Mouse (Mus musculus) midbrain, embryonic 16.5 days (tissue): ENCODE measurements around the gene Gm49396. TPM values are rescaled to one million over a fixed set of nuclear protein-coding genes. Genes with fewer than 3 reads are reported as not detected.

ENCODE experiments used
- ATAC-seq: fragments of 200-750 bp; cut with Nextera tagmentation; 2 replicates; pipeline ENCODE4 v1.8.0; 2017; ENCODE audit warnings: moderate TSS enrichment
- H3K27ac ChIP-seq: fragments of 300-500 bp; sonication (generic); 2 replicates; pipeline ENCODE4 v1.5.1; 2014; ENCODE audit warnings: mild to moderate bottlenecking, low read length, mixed read lengths
- H3K27me3 ChIP-seq: fragments of 300-500 bp; sonication (generic); 2 replicates; pipeline ENCODE4 v1.6.1; 2014; ENCODE audit warnings: low read depth, low read length, mixed read lengths; ENCODE audit not compliant: control insufficient read depth, insufficient read depth
- H3K36me3 ChIP-seq: fragments of 300-500 bp; sonication (generic); 2 replicates; pipeline ENCODE4 v1.6.1; 2014; ENCODE audit warnings: mild to moderate bottlenecking, low read length, moderate library complexity, mixed read lengths; ENCODE audit not compliant: control insufficient read depth, insufficient read depth
- H3K4me1 ChIP-seq: fragments of 300-500 bp; sonication (generic); 2 replicates; pipeline ENCODE4 v1.6.1; 2014; ENCODE audit warnings: mild to moderate bottlenecking, low read length, mixed read lengths; ENCODE audit not compliant: control insufficient read depth, insufficient read depth
- H3K4me2 ChIP-seq: fragments of 300-500 bp; sonication (generic); 2 replicates; pipeline ENCODE4 v1.6.1; 2014; ENCODE audit warnings: mild to moderate bottlenecking, low read length, mixed read lengths
- H3K4me3 ChIP-seq: fragments of 300-500 bp; sonication (generic); 2 replicates; pipeline ENCODE4 v1.5.1; 2014; ENCODE audit warnings: low read depth, mild to moderate bottlenecking, low read length, moderate library complexity, mixed read lengths
- H3K9ac ChIP-seq: fragments of 300-500 bp; sonication (generic); 2 replicates; pipeline ENCODE4 v1.6.1; 2014; ENCODE audit warnings: low read depth, low read length, mixed read lengths
- H3K9me3 ChIP-seq: fragments of 300-500 bp; sonication (generic); replicated peaks from 2 replicates; pipeline ENCODE4 v1.6.1; 2014; ENCODE audit warnings: mild to moderate bottlenecking, low read length, mixed read lengths; ENCODE audit not compliant: control insufficient read depth, poor library complexity, severe bottlenecking
- WGBS: fragments of 180-500 bp; shearing (Covaris S2); extraction: QIAGEN DNeasy Blood & Tissue Kit; methylation state at CpG from one replicate; pipeline ENCODE4 v1.1.7; 2014; 5-methylcytosine and 5-hydroxymethylcytosine counted together
- polyA plus RNA-seq: library from polyadenylated mRNA; unstranded; fragments of >200 nt; fragmentation: Nextera tagmentation; extraction: Ambion mirVana; gene quantifications from 2 replicates; pipeline ENCODE4 v1.2.1, GENCODE M21; 2015

The Gm49396 gene
- polyA plus RNA-seq = 18.6 and 19.2 TPM in 2 replicates

GRCm38 (mm10) chr7:30563117-30563905 is at the start of gene Gm49396, which contains the start of the genes U2af1l4 and Psenen:
Gene Gm49396, plus strand, starts transcription at chr7:30563344.
Gene U2af1l4, plus strand, starts transcription at chr7:30563301.
Gene Psenen, minus strand, starts transcription at chr7:30563627.
- peak within 1 kb of the TSS; percentile 70 for H3K4me3 ChIP-seq
- H3K36me3 ChIP-seq = peaks cover 15% of the 10 kb centered on the region
- H3K9me3 ChIP-seq = no peaks in the 10 kb centered on the region
- WGBS = under 1% methylated on average over 45 of the region's 45 CpGs
- H3K9ac ChIP-seq = peak within 1 kb of the TSS; percentile 73
- peak within 1 kb of the TSS; percentile 92 for H3K27ac ChIP-seq
- no peaks in the 10 kb centered on the region for H3K27me3 ChIP-seq
- peak within 1 kb of the TSS; percentile 83 for H3K4me2 ChIP-seq
- ATAC-seq = peak; percentile 85
- H3K4me1 ChIP-seq = peaks cover 26% of the 10 kb centered on the region

GRCm38 (mm10) chr7:30515003-30515760 is 48.0 kb upstream of the Gm49396 start:
- H3K27me3 ChIP-seq = no peaks in the 10 kb centered on the region
- no peaks in the 10 kb centered on the region; the same call in 1 of the 2 replicates for H3K4me1 ChIP-seq
- no peak overlapping the region for H3K27ac ChIP-seq
- WGBS = 54% methylated on average over 24 of the region's 24 CpGs
- no peak overlapping the region for H3K4me3 ChIP-seq
- no peaks in the 10 kb centered on the region for H3K36me3 ChIP-seq
- no peak overlapping the region for H3K4me2 ChIP-seq
- no peak overlapping the region for H3K9ac ChIP-seq
- H3K9me3 ChIP-seq = no peaks in the 10 kb centered on the region
- ATAC-seq = no peak

DNA sequence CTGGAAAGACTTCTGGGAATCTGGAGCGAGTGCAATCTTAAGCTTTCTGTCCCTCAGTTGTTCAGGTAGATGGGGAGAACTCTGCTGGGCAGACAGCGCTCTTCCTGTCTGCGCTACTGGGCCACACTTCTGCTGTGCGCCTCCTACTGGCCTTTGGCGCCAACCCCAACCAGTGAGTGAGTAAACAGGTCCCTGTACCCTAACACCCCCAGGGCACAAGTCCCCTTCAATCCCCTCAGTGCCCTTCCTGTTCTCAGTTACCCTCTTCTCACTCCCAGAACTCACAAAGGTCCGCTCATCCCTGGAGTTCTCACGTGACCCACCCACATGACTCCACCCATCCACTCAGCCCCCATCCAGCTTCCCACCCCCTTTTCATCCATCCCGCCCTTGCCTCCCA is 44.8 kb upstream of the Gm49396 start:
- ATAC-seq = no peak
- Histone ChIP-seq H3K4me3 (no peak overlapping the region), H3K27me3 (no peaks in the 10 kb centered on the region), H3K4me1 (no peaks in the 10 kb centered on the region; the same call in 1 of the 2 replicates), H3K9ac (no peak overlapping the region), H3K9me3 (no peaks in the 10 kb centered on the region), H3K36me3 (peaks cover 8% of the 10 kb centered on the region), H3K4me2 (no peak overlapping the region), H3K27ac (no peak overlapping the region)
- WGBS = 44% methylated on average over 8 of the region's 8 CpGs

DNA sequence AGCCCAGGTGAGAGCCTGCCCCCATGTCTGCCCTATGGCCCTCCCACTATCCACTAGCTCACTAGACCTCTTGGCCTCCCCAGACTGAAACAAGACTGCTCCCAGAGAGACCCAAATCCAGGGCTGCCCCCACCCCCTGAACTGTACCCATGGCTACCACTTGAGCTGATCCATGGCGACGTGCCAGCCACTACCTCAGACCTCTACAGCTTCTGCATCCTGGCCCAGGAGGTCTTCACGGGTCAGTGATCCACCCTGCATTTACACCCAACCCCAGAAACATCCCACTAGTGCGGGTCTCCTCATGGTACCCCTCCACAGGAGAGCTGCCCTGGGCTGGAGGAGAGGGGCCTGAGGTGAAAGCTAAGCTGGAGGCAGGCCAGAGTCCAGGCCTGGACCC is 42.7 kb upstream of the Gm49396 start:
- Histone ChIP-seq H3K4me3 (no peak overlapping the region), H3K4me2 (no peak overlapping the region), H3K36me3 (peaks cover 23% of the 10 kb centered on the region), H3K4me1 (no peaks in the 10 kb centered on the region; the same call in 1 of the 2 replicates), H3K27me3 (no peaks in the 10 kb centered on the region), H3K9me3 (no peaks in the 10 kb centered on the region), H3K27ac (no peak overlapping the region), H3K9ac (no peak overlapping the region)
- peak; percentile 18 for ATAC-seq
- 37% methylated on average over 4 of the region's 4 CpGs for WGBS

- ATAC-seq = peak; percentile 6; the same call in 1 of the 2 replicates
- no peak overlapping the region for H3K9ac ChIP-seq
- no peaks in the 10 kb centered on the region; the same call in 1 of the 2 replicates for H3K4me1 ChIP-seq
- H3K36me3 ChIP-seq = peaks cover 27% of the 10 kb centered on the region
- no peaks in the 10 kb centered on the region for H3K9me3 ChIP-seq
- no peaks in the 10 kb centered on the region for H3K27me3 ChIP-seq
- H3K4me2 ChIP-seq = no peak overlapping the region
- no peak overlapping the region for H3K4me3 ChIP-seq
- WGBS = 62% methylated on average over 5 of the region's 5 CpGs
- no peak overlapping the region for H3K27ac ChIP-seq
Observed at GRCm38 (mm10) chr7:30520856-30521255, 42.3 kb upstream of the Gm49396 start.

DNA sequence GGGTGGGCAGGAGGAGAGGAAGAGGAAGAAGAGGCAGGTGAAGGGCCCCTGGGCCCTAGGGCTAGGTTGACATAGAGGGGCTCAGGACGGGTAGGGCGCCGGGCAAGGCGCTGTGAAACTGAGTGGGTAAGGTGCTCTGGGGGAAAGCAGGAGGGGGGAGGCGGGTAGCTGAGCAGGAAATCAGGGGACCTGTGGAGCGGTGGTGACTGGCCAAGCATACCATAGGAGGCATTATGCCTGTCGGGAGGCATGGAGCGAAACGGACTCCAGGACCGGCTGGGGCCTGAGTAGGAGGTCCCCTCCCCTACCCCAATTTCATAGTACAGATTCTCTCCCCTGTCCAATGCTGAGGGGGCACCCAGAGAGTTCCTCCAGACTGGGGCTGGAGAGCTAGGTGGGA is 40.3 kb upstream of the Gm49396 start:
- 76% methylated on average over 10 of the region's 10 CpGs for WGBS
- Histone ChIP-seq H3K4me2 (no peak overlapping the region), H3K4me1 (no peaks in the 10 kb centered on the region; the same call in 1 of the 2 replicates), H3K9me3 (no peaks in the 10 kb centered on the region), H3K36me3 (peaks cover 39% of the 10 kb centered on the region), H3K9ac (no peak overlapping the region), H3K4me3 (no peak overlapping the region), H3K27me3 (no peaks in the 10 kb centered on the region), H3K27ac (no peak overlapping the region)
- no peak for ATAC-seq

- H3K27ac ChIP-seq = no peak overlapping the region
- no peak overlapping the region for H3K9ac ChIP-seq
- peaks cover 54% of the 10 kb centered on the region for H3K36me3 ChIP-seq
- H3K9me3 ChIP-seq = no peaks in the 10 kb centered on the region
- 83% methylated on average over 6 of the region's 6 CpGs for WGBS
- H3K27me3 ChIP-seq = no peaks in the 10 kb centered on the region
- no peak overlapping the region for H3K4me3 ChIP-seq
- no peaks in the 10 kb centered on the region; the same call in 1 of the 2 replicates for H3K4me1 ChIP-seq
- H3K4me2 ChIP-seq = no peak overlapping the region
- no peak for ATAC-seq
Observed at GRCm38 (mm10) chr7:30524487-30524886, 38.7 kb upstream of the Gm49396 start.

DNA sequence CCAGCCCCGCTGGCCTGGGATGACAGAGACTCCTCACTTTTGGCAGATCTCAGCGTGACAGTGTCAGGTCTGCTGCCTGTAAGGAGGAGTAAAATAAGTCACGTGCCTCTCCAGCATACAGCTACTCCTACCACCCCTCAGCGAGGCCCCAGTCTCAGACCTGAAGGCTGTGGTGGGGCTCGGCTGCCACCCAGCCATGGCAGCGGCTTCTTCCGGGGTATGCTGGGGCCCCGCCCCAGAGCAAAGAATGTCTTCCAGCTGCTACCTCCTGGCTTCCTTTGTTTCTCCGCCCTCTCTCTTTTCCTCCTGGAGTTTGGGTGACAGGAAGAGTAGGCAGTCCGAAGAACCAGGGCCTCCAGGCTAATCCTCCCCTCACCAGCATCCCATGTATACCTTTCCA is 37.2 kb upstream of the Gm49396 start:
- Histone ChIP-seq H3K4me1 (no peaks in the 10 kb centered on the region), H3K9me3 (no peaks in the 10 kb centered on the region), H3K4me3 (no peak overlapping the region), H3K27me3 (no peaks in the 10 kb centered on the region), H3K36me3 (peaks cover 61% of the 10 kb centered on the region), H3K27ac (no peak overlapping the region), H3K9ac (no peak overlapping the region), H3K4me2 (no peak overlapping the region)
- 47% methylated on average over 10 of the region's 10 CpGs for WGBS
- ATAC-seq = no peak

DNA sequence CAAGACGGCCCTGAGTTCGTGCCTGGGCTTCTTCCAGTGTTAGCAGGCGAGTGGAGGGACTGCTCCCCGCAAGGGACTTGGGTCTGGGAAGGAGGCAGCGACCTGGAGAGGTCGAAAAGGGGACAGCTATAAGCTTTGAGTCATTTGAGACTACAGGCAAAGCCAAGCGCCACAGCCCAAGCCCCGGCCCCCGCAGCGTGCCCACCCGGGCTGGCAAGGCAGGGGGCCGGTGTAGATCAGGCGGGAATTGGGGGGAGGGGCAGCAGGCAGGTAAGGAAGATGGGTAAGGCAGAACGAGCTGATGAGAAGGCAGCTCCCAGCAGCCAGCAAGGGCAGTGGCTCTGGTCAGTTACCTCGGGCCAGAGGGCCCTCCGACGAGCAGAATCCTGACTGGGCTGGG is 36.7 kb upstream of the Gm49396 start:
- WGBS = 34% methylated on average over 17 of the region's 17 CpGs
- no peak for ATAC-seq
- H3K4me2 ChIP-seq = no peak overlapping the region
- H3K27me3 ChIP-seq = no peaks in the 10 kb centered on the region
- H3K4me1 ChIP-seq = peaks cover 4% of the 10 kb centered on the region
- peaks cover 61% of the 10 kb centered on the region for H3K36me3 ChIP-seq
- H3K27ac ChIP-seq = no peak overlapping the region
- no peak overlapping the region for H3K4me3 ChIP-seq
- H3K9me3 ChIP-seq = no peaks in the 10 kb centered on the region
- H3K9ac ChIP-seq = no peak overlapping the region
